Mouse (Mus musculus): Measurements from ENCODE around the gene Gbp2b. TPM values are rescaled to one million over a fixed set of nuclear protein-coding genes. Genes with fewer than 3 reads are reported as not detected.

The Gbp2b gene
- polyA plus RNA-seq (2021; fragmentation: Nextera tagmentation): not detected in 2 replicates
- long read RNA-seq, experiment 1: 0 reads
- long read RNA-seq, experiment 2: 0 reads

DNA sequence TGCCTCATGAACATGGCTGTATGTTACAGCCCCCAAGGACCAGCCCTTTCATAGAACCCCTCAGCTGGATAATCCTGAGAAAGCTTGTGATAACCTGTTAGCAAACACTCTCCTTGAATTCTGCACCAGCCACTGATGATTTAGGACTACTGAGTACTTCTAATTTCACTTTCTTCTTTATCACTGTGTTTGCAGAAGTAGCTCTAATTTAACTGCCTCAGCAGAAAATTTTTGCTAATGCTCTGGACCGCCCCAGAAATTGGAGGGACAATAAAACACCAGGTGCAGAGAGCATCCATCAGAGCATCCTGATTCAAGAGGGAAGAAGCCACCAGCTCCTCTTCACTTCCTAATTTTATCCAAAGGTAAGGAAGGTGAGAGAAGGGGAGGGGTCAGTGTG lies at the start of gene Gbp2b:
Gene Gbp2b (plus strand): TSS at position 301 of the 400 bp plus-strand sequence.

DNA sequence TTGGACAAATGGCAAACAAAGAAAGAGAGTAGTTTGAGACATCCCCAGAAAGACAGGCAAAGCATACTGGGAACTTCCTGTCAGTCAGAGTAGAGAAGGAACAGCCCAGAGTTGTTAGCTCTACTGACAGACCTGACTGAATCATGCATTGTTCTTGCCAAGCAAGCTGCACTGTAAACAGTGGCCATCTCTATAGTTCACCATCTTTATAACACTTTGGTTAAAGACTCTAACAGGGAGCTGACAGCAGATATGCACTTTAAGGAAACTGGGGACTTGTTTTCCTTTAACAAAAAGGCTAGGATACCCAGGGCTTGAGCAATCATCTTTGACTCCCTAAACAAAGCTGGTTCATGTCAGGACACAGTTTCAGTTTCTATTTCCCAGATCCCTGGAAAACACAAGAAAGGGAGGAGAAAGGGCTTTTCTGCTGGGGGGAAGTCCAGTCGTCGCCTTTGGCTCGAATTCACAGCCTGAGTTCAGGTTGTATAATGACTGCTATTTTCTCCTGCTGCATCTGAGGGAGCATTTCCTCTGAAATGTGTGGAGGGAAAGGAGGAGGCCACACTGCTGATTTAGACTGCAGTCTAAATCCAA lies 34.9 kb upstream of the Gbp2b start, which contains the start of gene Gbp3:
Gene Gbp3 (plus strand): TSS at position 395 of the 597 bp plus-strand sequence.

DNA sequence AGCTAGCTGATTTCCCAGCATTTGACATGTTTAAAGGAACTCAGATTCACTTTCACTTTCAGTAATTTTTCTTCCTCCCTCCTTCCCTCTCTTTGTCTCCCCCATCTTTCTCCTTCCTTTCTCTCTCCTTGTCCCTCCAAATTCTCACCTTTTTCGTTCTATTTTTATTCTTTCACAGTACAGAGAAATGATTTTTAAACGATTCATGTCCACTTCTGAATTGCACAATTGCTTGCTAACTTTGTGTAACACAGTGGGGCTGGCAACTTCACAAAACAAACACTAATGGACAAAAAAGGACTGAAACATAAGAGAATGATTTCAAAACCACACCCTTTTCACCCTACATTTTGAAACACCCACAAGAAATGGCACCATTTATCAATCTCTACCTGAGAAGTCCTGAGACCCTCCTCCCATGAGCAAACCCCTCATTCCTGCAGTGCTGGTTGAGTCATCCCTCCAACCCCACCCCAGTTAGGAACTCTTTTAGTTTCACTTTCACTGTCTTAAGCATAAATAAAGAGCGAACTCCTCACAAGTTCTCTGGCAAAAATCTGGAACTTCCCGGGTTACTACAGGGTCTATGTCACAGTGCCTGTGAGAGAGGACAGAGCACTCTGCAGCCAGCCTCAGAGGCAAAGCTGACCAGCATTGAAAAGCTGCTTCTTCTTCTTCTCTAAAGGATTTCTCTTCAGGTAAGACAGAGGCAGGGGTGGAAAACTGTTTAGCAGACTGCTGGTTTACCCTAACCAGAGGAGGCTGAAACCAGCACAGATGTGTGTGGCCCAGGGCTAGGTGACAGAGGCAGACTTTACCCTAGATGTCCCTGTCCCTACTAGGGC lies 25.7 kb downstream of the Gbp2b start, which contains the start of gene Gbp2:
Gene Gbp2 (plus strand): TSS at position 492 of the 845 bp plus-strand sequence.

Other genes starting within 250 kb of the Gbp2b start
- 5.3 and 5.5 TPM in 2 replicates for gene Pdlim5, start 199.2 kb upstream of the Gbp2b start, polyA plus RNA-seq (2021; fragmentation: Nextera tagmentation)
- gene Gbp5, start 100.9 kb upstream of the Gbp2b start, polyA plus RNA-seq (2021; fragmentation: Nextera tagmentation): 0.71 and 0.92 TPM in 2 replicates
- gene Gbp7, start 64.5 kb upstream of the Gbp2b start, polyA plus RNA-seq (2021; fragmentation: Nextera tagmentation): 3.3 and 3.5 TPM in 2 replicates
- 3.1 and 4.3 TPM in 2 replicates for gene Gbp3, start 34.8 kb upstream of the Gbp2b start, polyA plus RNA-seq (2021; fragmentation: Nextera tagmentation)
- 2.5 and 3.8 TPM in 2 replicates for gene Gbp2, start 25.8 kb downstream of the Gbp2b start, polyA plus RNA-seq (2021; fragmentation: Nextera tagmentation)
- 8.1 and 8.9 TPM in 2 replicates for gene Kyat3, start 106.2 kb downstream of the Gbp2b start, polyA plus RNA-seq (2021; fragmentation: Nextera tagmentation)
- 42.5 and 55.7 TPM in 2 replicates for gene Gtf2b, start 170.2 kb downstream of the Gbp2b start, polyA plus RNA-seq (2021; fragmentation: Nextera tagmentation)

Measured in left cerebral cortex, adult 6 months (tissue).